Mouse (Mus musculus): Measurements from ENCODE around the gene Olfr766-ps1. TPM values are rescaled to one million over a fixed set of nuclear protein-coding genes. Genes with fewer than 3 reads are reported as not detected.
"Not testable (repeated sequence)": the region's sequence is repeated elsewhere in the genome, so short reads cannot be mapped to it uniquely, and the experiment has no call there.

Olfr766-ps1 gene
- not detected in 2 replicates for polyA plus RNA-seq (2014; fragmentation: Nextera tagmentation; extraction: Ambion mirVana)

DNA sequence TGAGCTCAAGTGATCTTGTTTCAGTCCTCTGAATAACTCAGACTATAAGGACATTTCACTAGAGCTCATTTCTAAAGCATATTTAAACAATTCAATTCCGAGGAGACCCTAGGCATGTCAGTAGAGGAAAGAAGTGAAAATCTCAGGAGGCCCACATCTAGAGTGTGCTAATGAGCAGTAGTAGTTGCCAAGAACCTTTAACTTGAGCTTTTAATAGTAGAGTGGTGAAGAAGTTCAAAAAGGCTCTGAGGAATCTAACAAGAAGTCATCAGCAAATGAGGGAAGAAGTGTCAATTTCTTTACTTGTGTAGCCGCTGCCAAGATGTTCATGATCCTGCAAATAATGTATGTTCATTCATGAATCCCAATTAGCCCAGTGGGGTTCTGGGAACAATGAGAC is at the start of gene Olfr766-ps1:
Gene Olfr766-ps1, minus strand, starts transcription at position 101 of the 400 bp plus-strand sequence.
- DNase-seq (ENCODE audit: low spot score) = peak; percentile 0

GRCm38 (mm10) chr10:129117761-129118160 is 49.0 kb upstream of the Olfr766-ps1 start, which contains the start of gene Olfr769:
Gene Olfr769 (minus strand): TSS chr10:129117861.
- no peaks in the 10 kb centered on the region for H3K4me1 ChIP-seq (ENCODE audit: control insufficient read depth, insufficient read depth, low read length)
- H3K4me3 ChIP-seq (ENCODE audit: low read depth, low read length) = no peak within 1 kb of the TSS
- ATAC-seq (no peak), DNase-seq (ENCODE audit: low spot score) (no peak)
- H3K9ac ChIP-seq (ENCODE audit: low read length) = no peak within 1 kb of the TSS
- H3K27me3 ChIP-seq (replicated peaks; ENCODE audit: control insufficient read depth, insufficient read depth, low read length) = no peaks in the 10 kb centered on the region
- H3K27ac ChIP-seq (ENCODE audit: low read depth, low read length) = no peak within 1 kb of the TSS
- H3K4me2 ChIP-seq (ENCODE audit: low read length) = no peak within 1 kb of the TSS
- H3K36me3 ChIP-seq (ENCODE audit: control insufficient read depth, insufficient read depth, low read length) = no peaks in the 10 kb centered on the region
- WGBS = 96% methylated on average over 2 of the region's 2 CpGs
- H3K9me3 ChIP-seq (replicated peaks; ENCODE audit: control insufficient read depth, low read length) = no peaks in the 10 kb centered on the region

More for the DNA sequence above, at the start of gene Olfr766-ps1:
- no peaks in the 10 kb centered on the region for H3K9me3 ChIP-seq (replicated peaks; ENCODE audit: control insufficient read depth, low read length)
- WGBS = 51% methylated on average over 2 of the region's 2 CpGs
- no peaks in the 10 kb centered on the region for H3K36me3 ChIP-seq (ENCODE audit: control insufficient read depth, insufficient read depth, low read length)
- H3K4me3 ChIP-seq (ENCODE audit: low read depth, low read length) = no peak within 1 kb of the TSS
- no peak within 1 kb of the TSS for H3K9ac ChIP-seq (ENCODE audit: low read length)
- no peak for ATAC-seq
- no peaks in the 10 kb centered on the region for H3K27me3 ChIP-seq (replicated peaks; ENCODE audit: control insufficient read depth, insufficient read depth, low read length)
- no peaks in the 10 kb centered on the region for H3K4me1 ChIP-seq (ENCODE audit: control insufficient read depth, insufficient read depth, low read length)
- H3K4me2 ChIP-seq (ENCODE audit: low read length) = no peak within 1 kb of the TSS
- H3K27ac ChIP-seq (ENCODE audit: low read depth, low read length) = no peak within 1 kb of the TSS

DNA sequence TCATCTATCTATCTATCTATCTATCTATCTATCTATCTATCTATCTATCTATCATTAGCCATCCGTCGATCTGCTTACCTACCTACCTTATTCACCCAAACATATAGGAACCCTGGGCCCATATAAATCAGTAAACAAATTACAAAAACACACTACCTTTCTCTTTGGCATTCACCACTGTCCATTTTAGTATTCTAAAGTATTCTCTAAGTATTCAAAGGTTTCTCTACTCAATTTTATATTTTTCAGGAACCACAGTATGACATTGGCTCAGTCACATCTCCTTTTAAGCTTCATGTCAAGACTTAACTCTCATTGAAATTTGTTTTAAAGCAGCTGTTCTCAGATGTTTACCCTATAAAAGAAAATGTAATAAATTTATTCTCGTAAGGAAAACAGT is 46.4 kb upstream of the Olfr766-ps1 start:
- DNase-seq (ENCODE audit: low spot score) = no peak
- Histone ChIP-seq H3K27ac (ENCODE audit: low read depth, low read length) (no peak overlapping the region), H3K4me3 (ENCODE audit: low read depth, low read length) (no peak overlapping the region), H3K27me3 (replicated peaks; ENCODE audit: control insufficient read depth, insufficient read depth, low read length) (no peaks in the 10 kb centered on the region), H3K36me3 (ENCODE audit: control insufficient read depth, insufficient read depth, low read length) (no peaks in the 10 kb centered on the region), H3K9me3 (replicated peaks; ENCODE audit: control insufficient read depth, low read length) (no peaks in the 10 kb centered on the region), H3K4me1 (ENCODE audit: control insufficient read depth, insufficient read depth, low read length) (no peaks in the 10 kb centered on the region), H3K4me2 (ENCODE audit: low read length) (no peak overlapping the region), H3K9ac (ENCODE audit: low read length) (no peak overlapping the region)
- WGBS = 96% methylated on average over 3 of the region's 3 CpGs
- ATAC-seq = no peak

GRCm38 (mm10) chr10:129101231-129101630 is 32.5 kb upstream of the Olfr766-ps1 start:
- Histone ChIP-seq H3K27ac (ENCODE audit: low read depth, low read length) (no peak overlapping the region), H3K4me1 (ENCODE audit: control insufficient read depth, insufficient read depth, low read length) (no peaks in the 10 kb centered on the region), H3K27me3 (replicated peaks; ENCODE audit: control insufficient read depth, insufficient read depth, low read length) (no peaks in the 10 kb centered on the region), H3K9me3 (replicated peaks; ENCODE audit: control insufficient read depth, low read length) (no peaks in the 10 kb centered on the region), H3K36me3 (ENCODE audit: control insufficient read depth, insufficient read depth, low read length) (no peaks in the 10 kb centered on the region), H3K4me3 (ENCODE audit: low read depth, low read length) (no peak overlapping the region), H3K4me2 (ENCODE audit: low read length) (no peak overlapping the region), H3K9ac (ENCODE audit: low read length) (no peak overlapping the region)
- ATAC-seq = no peak
- DNase-seq (ENCODE audit: low spot score) = no peak
- 48% methylated on average over 3 of the region's 3 CpGs for WGBS

DNA sequence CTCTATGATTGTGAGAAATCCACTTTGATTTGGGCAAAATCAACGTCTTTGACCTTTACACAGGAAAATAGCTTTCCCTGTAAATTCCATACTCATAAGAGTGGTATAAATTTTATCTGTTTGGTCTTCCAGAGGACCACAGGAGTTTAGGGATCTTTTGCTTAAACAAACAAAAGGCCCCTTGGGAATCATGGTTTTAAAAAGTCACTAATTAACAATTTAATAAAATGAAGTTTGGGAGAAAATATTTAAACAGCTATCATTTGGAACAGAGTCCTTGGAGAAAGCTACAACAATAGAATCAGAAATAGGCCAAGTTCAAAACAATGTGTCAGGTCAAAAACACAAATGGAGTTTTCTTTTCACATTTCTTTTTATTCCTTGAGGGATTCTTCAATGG is 30.5 kb upstream of the Olfr766-ps1 start, which contains the start of gene Olfr768:
Gene Olfr768, minus strand, starts transcription at position 101 of the 400 bp plus-strand sequence.
- Histone ChIP-seq H3K27ac (ENCODE audit: low read depth, low read length) (no peak within 1 kb of the TSS), H3K36me3 (ENCODE audit: control insufficient read depth, insufficient read depth, low read length) (no peaks in the 10 kb centered on the region), H3K9me3 (replicated peaks; ENCODE audit: control insufficient read depth, low read length) (no peaks in the 10 kb centered on the region), H3K4me2 (ENCODE audit: low read length) (no peak within 1 kb of the TSS), H3K27me3 (replicated peaks; ENCODE audit: control insufficient read depth, insufficient read depth, low read length) (no peaks in the 10 kb centered on the region), H3K9ac (ENCODE audit: low read length) (no peak within 1 kb of the TSS), H3K4me3 (ENCODE audit: low read depth, low read length) (no peak within 1 kb of the TSS), H3K4me1 (ENCODE audit: control insufficient read depth, insufficient read depth, low read length) (no peaks in the 10 kb centered on the region)
- DNase-seq (ENCODE audit: low spot score) (no peak), ATAC-seq (no peak)
- 87% methylated on average over 1 of the region's 1 CpGs for WGBS

- not testable (repeated sequence) for ATAC-seq; H3K9me3 ChIP-seq (replicated peaks; ENCODE audit: control insufficient read depth, low read length); H3K4me3 ChIP-seq (ENCODE audit: low read depth, low read length); H3K27ac ChIP-seq (ENCODE audit: low read depth, low read length); DNase-seq (ENCODE audit: low spot score); H3K9ac ChIP-seq (ENCODE audit: low read length); H3K36me3 ChIP-seq (ENCODE audit: control insufficient read depth, insufficient read depth, low read length); H3K27me3 ChIP-seq (replicated peaks; ENCODE audit: control insufficient read depth, insufficient read depth, low read length); H3K4me2 ChIP-seq (ENCODE audit: low read length); H3K4me1 ChIP-seq (ENCODE audit: control insufficient read depth, insufficient read depth, low read length)
Measured at GRCm38 (mm10) chr10:129082810-129083209, 14.0 kb upstream of the Olfr766-ps1 start, which contains the start of gene Olfr767. Gene Olfr767 (minus strand): TSS chr10:129082910.

GRCm38 (mm10) chr10:129049898-129050297 is 18.9 kb downstream of the Olfr766-ps1 start, which contains the start of gene Olfr765:
Gene Olfr765 (minus strand): TSS chr10:129049998.
- H3K27me3 ChIP-seq (replicated peaks; ENCODE audit: control insufficient read depth, insufficient read depth, low read length); H3K4me2 ChIP-seq (ENCODE audit: low read length); DNase-seq (ENCODE audit: low spot score); H3K9ac ChIP-seq (ENCODE audit: low read length); H3K36me3 ChIP-seq (ENCODE audit: control insufficient read depth, insufficient read depth, low read length); H3K4me1 ChIP-seq (ENCODE audit: control insufficient read depth, insufficient read depth, low read length); H3K9me3 ChIP-seq (replicated peaks; ENCODE audit: control insufficient read depth, low read length); ATAC-seq; H3K4me3 ChIP-seq (ENCODE audit: low read depth, low read length); H3K27ac ChIP-seq (ENCODE audit: low read depth, low read length): not testable (repeated sequence)

GRCm38 (mm10) chr10:129039796-129040195 is 29.0 kb downstream of the Olfr766-ps1 start, which contains the start of gene Olfr764-ps1:
Gene Olfr764-ps1 (minus strand): TSS chr10:129039896.
- WGBS = 79% methylated on average over 3 of the region's 3 CpGs
- H3K27ac ChIP-seq (ENCODE audit: low read depth, low read length) = no peak within 1 kb of the TSS
- H3K4me2 ChIP-seq (ENCODE audit: low read length) = no peak within 1 kb of the TSS
- H3K36me3 ChIP-seq (ENCODE audit: control insufficient read depth, insufficient read depth, low read length) = no peaks in the 10 kb centered on the region
- DNase-seq (ENCODE audit: low spot score) (no peak), ATAC-seq (no peak)
- H3K9me3 ChIP-seq (replicated peaks; ENCODE audit: control insufficient read depth, low read length) = no peaks in the 10 kb centered on the region
- H3K27me3 ChIP-seq (replicated peaks; ENCODE audit: control insufficient read depth, insufficient read depth, low read length) = no peaks in the 10 kb centered on the region
- H3K4me3 ChIP-seq (ENCODE audit: low read depth, low read length) = no peak within 1 kb of the TSS
- H3K4me1 ChIP-seq (ENCODE audit: control insufficient read depth, insufficient read depth, low read length) = no peaks in the 10 kb centered on the region
- H3K9ac ChIP-seq (ENCODE audit: low read length) = no peak within 1 kb of the TSS

DNA sequence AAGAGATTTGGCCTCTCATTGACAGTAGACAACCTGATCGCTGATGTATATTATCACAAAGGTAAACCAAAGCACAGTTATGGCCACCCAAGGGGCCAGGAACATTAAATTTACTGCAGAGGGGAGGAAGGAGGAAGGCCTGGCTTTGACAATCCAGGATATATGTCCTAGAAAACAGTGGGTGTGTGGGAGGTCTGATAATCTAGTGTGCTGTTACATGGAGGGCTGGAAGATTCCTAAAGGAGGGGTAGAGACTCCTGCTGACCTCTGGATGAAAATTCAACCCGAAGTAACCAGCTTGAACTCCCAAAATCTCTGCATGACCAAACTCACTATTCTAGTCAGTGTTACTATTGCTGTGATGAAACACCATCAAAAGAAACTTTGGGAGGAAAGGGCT is 40.4 kb downstream of the Olfr766-ps1 start:
- DNase-seq (ENCODE audit: low spot score) (no peak), ATAC-seq (no peak)
- Histone ChIP-seq H3K4me1 (ENCODE audit: control insufficient read depth, insufficient read depth, low read length) (no peaks in the 10 kb centered on the region), H3K27ac (ENCODE audit: low read depth, low read length) (no peak overlapping the region), H3K9ac (ENCODE audit: low read length) (no peak overlapping the region), H3K4me2 (ENCODE audit: low read length) (no peak overlapping the region), H3K9me3 (replicated peaks; ENCODE audit: control insufficient read depth, low read length) (no peaks in the 10 kb centered on the region), H3K27me3 (replicated peaks; ENCODE audit: control insufficient read depth, insufficient read depth, low read length) (no peaks in the 10 kb centered on the region), H3K4me3 (ENCODE audit: low read depth, low read length) (no peak overlapping the region), H3K36me3 (ENCODE audit: control insufficient read depth, insufficient read depth, low read length) (no peaks in the 10 kb centered on the region)
- 86% methylated on average over 2 of the region's 2 CpGs for WGBS
